Mouse (Mus musculus): ENCODE measurements around the gene Ucn3. TPM values are rescaled to one million over a fixed set of nuclear protein-coding genes. Genes with fewer than 3 reads are reported as not detected.
A peak's percentile ranks its signal among the peaks of the same experiment; 100 is the strongest.
"Not testable (repeated sequence)": the region's sequence is repeated elsewhere in the genome, so short reads cannot be mapped to it uniquely, and the experiment has no call there.

Ucn3 gene
- polyA plus RNA-seq (2012; rRNA removed) = not detected in 2 replicates

GRCm38 (mm10) chr13:3945249-3945648 lies at the start of gene Ucn3:
Ucn3 (minus strand) TSS chr13:3945349.
- DNase-seq (ENCODE audit: extremely low spot score in 1 of 2, low spot score in 1 of 2) = no peak

GRCm38 (mm10) chr13:3992081-3992480 lies 46.9 kb upstream of the Ucn3 start:
- DNase-seq (ENCODE audit: extremely low spot score in 1 of 2, low spot score in 1 of 2) = no peak

GRCm38 (mm10) chr13:3968849-3969248 lies 23.7 kb upstream of the Ucn3 start:
- no peak for DNase-seq (ENCODE audit: extremely low spot score in 1 of 2, low spot score in 1 of 2)

GRCm38 (mm10) chr13:3951198-3951914 lies 6.2 kb upstream of the Ucn3 start:
- no peak for DNase-seq (ENCODE audit: extremely low spot score in 1 of 2, low spot score in 1 of 2)

DNA sequence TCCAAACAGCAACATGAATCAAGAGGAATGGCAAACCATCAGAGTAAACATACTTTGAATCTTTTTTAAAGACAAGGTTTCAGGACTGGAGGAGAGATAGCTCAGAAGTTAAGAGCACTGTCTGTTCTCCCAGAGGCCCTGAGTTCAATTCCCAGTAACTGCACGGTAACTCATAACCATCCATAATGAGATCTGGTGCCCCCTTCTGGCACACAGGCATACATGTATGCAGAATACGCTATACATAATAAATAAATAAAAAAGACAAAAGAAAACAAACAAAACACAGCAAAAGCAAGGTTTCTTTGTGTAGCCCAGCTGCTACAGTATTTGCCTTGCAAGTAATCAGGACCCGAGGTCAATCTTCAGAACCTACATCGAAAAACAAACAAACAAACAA lies 4.3 kb upstream of the Ucn3 start:
- DNase-seq (ENCODE audit: extremely low spot score in 1 of 2, low spot score in 1 of 2) = no peak

- DNase-seq (ENCODE audit: extremely low spot score in 1 of 2, low spot score in 1 of 2) = no peak
Observed at GRCm38 (mm10) chr13:3947267-3947666, 2.1 kb upstream of the Ucn3 start.

GRCm38 (mm10) chr13:3944699-3945098 lies 450 bp downstream of the Ucn3 start:
- DNase-seq (ENCODE audit: extremely low spot score in 1 of 2, low spot score in 1 of 2) = no peak

DNA sequence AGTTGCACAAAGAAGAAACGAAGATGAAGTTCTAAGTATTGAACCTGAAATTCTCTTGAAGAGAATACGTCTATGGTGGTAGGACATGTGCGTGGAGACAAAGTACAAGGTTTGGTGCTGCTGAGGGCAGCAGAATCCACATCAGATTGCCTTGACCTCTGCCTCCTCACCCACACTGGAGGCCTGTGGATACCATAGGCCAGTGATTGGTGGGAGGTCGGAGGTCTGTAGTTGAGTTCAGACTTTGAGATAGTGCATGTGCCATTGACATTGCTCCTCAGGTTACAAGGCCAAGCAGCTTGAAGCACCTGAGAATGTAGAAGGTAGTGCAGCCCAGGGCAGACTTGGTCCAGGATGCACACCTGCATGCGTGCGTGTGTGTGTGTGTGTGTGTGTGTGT lies 19.1 kb downstream of the Ucn3 start:
- no peak for DNase-seq (ENCODE audit: extremely low spot score in 1 of 2, low spot score in 1 of 2)

DNA sequence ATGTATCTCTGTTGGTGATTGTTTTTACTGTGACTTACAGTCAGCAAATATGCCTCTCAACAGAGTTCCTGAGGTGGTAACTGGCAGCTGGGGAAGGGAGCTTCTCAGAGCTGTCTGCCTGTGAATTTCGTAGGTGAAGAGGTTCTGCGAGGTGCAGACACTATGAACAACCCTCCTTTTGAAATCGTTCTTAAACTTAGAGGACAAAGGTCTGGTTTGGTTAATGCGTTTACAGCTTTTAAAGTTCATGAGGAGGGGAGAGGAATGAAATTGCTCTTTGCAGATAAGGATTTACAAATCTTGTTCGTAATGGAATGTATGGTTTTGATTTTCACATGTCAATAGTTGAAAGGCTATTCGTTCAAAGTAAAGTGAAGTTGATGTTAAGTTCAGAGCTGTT lies 19.5 kb downstream of the Ucn3 start:
- DNase-seq (ENCODE audit: extremely low spot score in 1 of 2, low spot score in 1 of 2) = no peak

- DNase-seq (ENCODE audit: extremely low spot score in 1 of 2, low spot score in 1 of 2) = no peak
Observed at GRCm38 (mm10) chr13:3924483-3924882, 20.7 kb downstream of the Ucn3 start.

DNA sequence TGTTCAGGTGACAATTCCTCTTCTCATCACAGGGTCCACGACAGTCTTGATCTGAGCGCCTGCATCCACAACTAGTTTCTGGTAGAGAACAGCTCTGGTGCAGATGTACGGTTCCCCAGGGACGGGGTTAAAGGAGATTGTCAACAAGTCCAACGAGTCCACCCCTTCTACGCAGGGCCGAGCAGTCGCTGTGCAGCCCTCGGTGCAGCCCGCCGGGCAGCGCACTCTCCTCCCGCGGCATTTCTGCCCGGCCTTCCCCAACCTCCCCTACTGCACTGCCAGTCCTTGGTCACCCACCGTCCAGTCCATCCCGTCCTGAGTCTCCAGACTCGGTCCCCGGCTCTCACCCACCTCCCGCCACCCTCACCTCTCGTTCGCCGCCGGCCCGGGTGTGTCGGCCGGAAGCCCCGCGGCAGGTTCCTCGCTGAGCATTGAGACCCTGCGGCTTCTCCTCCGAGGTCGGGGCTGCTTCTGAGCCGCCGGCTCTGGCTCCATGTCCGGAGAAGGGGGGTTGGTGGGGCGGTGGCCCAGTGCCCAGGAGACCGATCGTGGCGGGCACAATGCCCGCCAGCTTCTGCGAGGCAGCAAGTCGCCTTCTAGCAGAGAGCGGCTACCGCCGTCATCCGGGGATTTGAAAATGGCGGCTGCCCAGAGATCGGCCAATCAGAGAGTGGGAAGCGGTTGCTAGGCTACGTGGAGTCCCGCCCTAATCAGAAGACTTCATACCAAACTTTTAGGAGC lies 27.4 kb downstream of the Ucn3 start, which contains the start of the genes Net1 and Tubal3:
Net1 (minus strand) TSS at position 650 of the 741 bp plus-strand sequence.
Tubal3 (plus strand) TSS at position 704 of the 741 bp plus-strand sequence.
- DNase-seq (ENCODE audit: extremely low spot score in 1 of 2, low spot score in 1 of 2) = peak; percentile 70 to 94

DNA sequence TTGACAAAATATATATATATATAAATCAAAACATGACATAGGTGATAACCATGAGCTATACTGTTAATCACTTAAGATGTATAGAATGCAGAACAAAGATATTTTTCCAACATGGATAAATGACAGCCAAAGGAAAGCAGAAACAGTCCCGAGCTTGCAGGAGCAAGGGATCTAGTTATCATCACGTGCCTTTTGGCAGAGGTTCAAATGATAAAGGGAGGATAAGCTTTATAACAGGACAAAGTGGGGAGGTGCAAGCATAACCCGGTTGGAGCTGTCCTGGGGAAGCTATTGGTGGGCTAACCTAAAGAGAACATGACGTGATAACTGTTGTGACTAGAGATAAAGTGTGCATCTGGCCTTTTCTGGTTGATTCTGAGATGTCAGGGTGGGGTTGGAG lies 31.6 kb downstream of the Ucn3 start:
- DNase-seq (ENCODE audit: extremely low spot score in 1 of 2, low spot score in 1 of 2) = no peak

DNA sequence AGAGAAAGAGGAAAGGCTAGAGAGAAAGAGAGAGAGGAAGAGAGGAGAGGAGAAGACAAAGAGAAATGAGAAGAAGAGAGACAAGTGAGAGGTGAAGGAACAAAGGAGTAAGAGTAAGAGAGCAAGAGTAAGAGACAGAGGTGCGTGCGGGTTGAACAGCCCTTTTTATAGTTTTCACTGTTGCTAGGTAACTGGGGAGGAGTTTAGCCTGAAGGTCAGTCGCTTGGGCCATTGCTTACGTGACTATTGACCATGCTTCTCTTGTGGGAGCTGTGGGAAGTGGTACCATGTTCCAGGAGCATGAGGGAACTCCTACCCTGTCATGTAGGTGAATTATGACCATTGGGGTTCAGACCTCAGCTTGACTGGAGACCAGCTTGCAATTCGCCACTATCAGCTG lies 34.8 kb downstream of the Ucn3 start:
- no peak for DNase-seq (ENCODE audit: extremely low spot score in 1 of 2, low spot score in 1 of 2)

DNA sequence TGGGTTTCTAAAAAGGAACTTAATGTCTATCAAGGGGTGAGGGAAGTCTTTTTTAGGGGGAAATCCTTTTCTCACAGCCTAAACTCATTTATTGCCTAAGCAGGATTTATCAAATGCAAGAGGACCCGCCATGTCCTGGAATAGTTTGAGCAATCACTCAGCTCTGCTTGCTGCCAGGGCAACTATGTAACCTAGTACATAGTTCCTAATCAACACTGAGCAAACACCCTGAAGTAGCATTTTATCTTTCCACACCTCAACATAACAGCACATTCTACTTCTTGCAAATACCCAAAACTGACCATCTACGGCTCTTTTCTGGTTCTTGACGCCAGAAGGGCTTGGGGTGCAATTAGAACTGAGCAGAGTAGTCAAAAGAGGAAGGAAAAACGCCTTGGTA lies 36.9 kb downstream of the Ucn3 start:
- no peak for DNase-seq (ENCODE audit: extremely low spot score in 1 of 2, low spot score in 1 of 2)

DNA sequence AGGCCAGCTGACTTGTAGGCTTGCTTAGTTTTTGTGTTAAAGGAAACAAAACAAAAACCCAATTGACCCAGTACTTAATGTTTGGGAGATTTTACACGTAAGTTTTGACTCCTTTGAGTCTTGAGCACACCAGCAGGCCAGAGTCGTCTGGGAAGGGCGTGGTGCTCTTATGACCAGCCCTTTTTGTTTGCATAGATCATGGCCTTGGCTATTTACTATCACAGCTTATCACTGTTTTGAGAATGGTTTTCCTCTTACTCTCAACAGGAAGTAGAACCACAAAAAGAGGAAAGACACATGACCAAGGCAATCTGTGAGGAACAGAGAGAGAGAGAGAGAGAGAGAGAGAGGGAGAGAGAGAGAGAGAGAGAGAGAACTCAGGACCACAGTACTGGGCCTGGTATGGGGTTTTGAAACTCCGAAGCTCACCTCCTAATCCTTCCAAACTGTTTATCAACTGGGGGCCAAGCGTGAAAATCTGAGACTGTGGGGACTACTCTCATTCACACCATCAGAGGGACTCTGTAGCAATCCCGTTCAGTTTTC lies 37.9 kb downstream of the Ucn3 start:
- no peak for DNase-seq (ENCODE audit: extremely low spot score in 1 of 2, low spot score in 1 of 2)

DNA sequence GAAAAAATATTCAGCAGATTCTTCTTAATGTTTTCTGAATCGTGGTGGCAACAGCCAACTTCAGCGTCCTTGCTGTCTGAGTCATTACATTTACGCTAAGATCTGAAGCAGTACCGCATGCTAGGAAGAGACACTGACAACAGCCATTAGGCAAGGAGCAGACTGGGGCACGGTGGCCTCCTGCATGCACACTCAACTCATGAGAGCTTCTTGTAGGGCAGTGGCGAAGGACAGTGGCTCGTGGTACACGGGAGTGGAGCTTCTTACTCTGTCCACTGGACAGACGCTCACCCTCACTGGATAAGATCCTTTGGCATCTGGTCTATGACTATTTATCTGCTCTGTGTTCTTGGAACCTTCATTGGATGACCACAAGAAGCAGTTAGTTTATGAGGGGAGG lies 45.8 kb downstream of the Ucn3 start:
- no peak for DNase-seq (ENCODE audit: extremely low spot score in 1 of 2, low spot score in 1 of 2)

GRCm38 (mm10) chr13:3898202-3898601 lies 46.9 kb downstream of the Ucn3 start:
- DNase-seq (ENCODE audit: extremely low spot score in 1 of 2, low spot score in 1 of 2) = not testable (repeated sequence)

DNA sequence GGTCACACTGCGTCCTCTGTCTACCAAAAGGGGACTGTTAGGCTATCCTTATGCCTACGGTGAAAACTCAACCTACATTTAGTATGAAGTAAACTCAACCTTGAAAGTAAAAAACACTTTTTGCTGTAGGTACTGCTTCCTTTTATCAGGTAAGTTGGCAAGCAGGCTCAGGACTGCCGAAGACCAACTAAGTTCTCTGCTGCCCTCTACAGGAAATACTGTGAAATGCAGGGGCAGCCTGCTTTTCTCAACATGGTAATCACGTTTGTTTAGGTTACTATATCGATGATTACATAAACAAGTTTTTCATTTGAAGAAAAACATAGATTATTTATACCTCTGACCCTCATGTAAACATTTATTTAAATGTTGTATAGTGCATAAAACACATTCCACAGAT lies 48.2 kb downstream of the Ucn3 start:
- peak; percentile 63 to 93 for DNase-seq (ENCODE audit: extremely low spot score in 1 of 2, low spot score in 1 of 2)

DNA sequence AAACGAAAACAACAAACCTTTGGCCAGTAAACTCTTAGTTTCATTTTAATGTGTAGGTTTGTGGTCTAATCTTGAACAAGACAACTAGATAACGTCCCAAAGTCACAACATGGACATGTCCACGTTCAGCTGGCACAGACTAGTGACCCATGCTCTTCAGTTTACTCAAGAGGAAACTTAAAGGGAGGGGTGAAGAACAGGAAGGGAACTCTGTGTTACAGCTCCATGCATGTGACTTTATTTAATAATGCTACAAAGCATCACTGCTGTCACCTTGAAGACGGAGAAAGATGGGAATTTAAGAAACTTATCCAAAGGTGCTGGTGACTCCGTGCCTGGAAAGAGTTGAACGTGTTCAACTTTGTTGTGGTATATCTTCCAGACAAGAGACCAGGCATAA lies 49.1 kb downstream of the Ucn3 start:
- no peak for DNase-seq (ENCODE audit: extremely low spot score in 1 of 2, low spot score in 1 of 2)

GRCm38 (mm10) chr13:3895397-3895980 lies 49.7 kb downstream of the Ucn3 start:
- no peak for DNase-seq (ENCODE audit: extremely low spot score in 1 of 2, low spot score in 1 of 2)

- DNase-seq (ENCODE audit: extremely low spot score in 1 of 2, low spot score in 1 of 2) = no peak
Observed at GRCm38 (mm10) chr13:3894549-3894948, 50.6 kb downstream of the Ucn3 start.
